Mouse (Mus musculus) adipocyte (in vitro differentiated cells): ENCODE measurements around the gene Pmpca.
A peak's percentile ranks its signal among the peaks of the same experiment; 100 is the strongest.
"Not testable (repeated sequence)": the region's sequence is repeated elsewhere in the genome, so short reads cannot be mapped to it uniquely, and the experiment has no call there.

Experiments
- DNase-seq: peaks from one replicate; pipeline ENCODE4 v3.0.0-alpha.2; 2016; ENCODE audit warnings: low spot score

The Pmpca gene

GRCm38 (mm10) chr2:26368572-26368971 lies 20.6 kb upstream of the Pmpca start:
- peak; percentile 10 for DNase-seq

- DNase-seq: no peak
Observed at GRCm38 (mm10) chr2:26372396-26372795, 16.7 kb upstream of the Pmpca start.

GRCm38 (mm10) chr2:26380131-26380771 lies 8.9 kb upstream of the Pmpca start, which contains the start of gene Snapc4:
Gene Snapc4, minus strand, starts transcription at chr2:26380653.
- peak; percentile 72 for DNase-seq

- not testable (repeated sequence) for DNase-seq
Observed at GRCm38 (mm10) chr2:26380871-26381270, 8.3 kb upstream of the Pmpca start.

GRCm38 (mm10) chr2:26387713-26388112 lies 1.4 kb upstream of the Pmpca start:
- DNase-seq: no peak

GRCm38 (mm10) chr2:26388682-26389153 lies 421 bp upstream of the Pmpca start:
- no peak for DNase-seq

GRCm38 (mm10) chr2:26390954-26391353 lies 1.8 kb downstream of the Pmpca start:
- DNase-seq: no peak

GRCm38 (mm10) chr2:26391617-26392016 lies 2.5 kb downstream of the Pmpca start:
- DNase-seq: no peak

- DNase-seq: no peak
Observed at GRCm38 (mm10) chr2:26398978-26399377, 9.8 kb downstream of the Pmpca start.

- DNase-seq: peak; percentile 34
Observed at GRCm38 (mm10) chr2:26399647-26400046, 10.5 kb downstream of the Pmpca start.

GRCm38 (mm10) chr2:26400296-26400695 lies 11.2 kb downstream of the Pmpca start:
- DNase-seq: no peak

- no peak for DNase-seq
Observed at GRCm38 (mm10) chr2:26401023-26401422, 11.9 kb downstream of the Pmpca start.

- DNase-seq: no peak
Observed at GRCm38 (mm10) chr2:26402265-26402664, 13.1 kb downstream of the Pmpca start.

GRCm38 (mm10) chr2:26403306-26403705 lies 14.2 kb downstream of the Pmpca start:
- no peak for DNase-seq

GRCm38 (mm10) chr2:26408515-26409356 lies 19.6 kb downstream of the Pmpca start, which contains the start of gene Inpp5e:
Gene Inpp5e, minus strand, starts transcription at chr2:26409203.
- peak; percentile 92 for DNase-seq

GRCm38 (mm10) chr2:26409362-26409761 lies 20.2 kb downstream of the Pmpca start:
- DNase-seq: no peak

- peak; percentile 26 for DNase-seq
Observed at GRCm38 (mm10) chr2:26410091-26410490, 21.0 kb downstream of the Pmpca start.

GRCm38 (mm10) chr2:26410931-26411411 lies 21.8 kb downstream of the Pmpca start:
- DNase-seq: peak; percentile 56

GRCm38 (mm10) chr2:26417066-26417465 lies 27.9 kb downstream of the Pmpca start:
- DNase-seq: no peak

- peak; percentile 43 for DNase-seq
Observed at GRCm38 (mm10) chr2:26418120-26418519, 29.0 kb downstream of the Pmpca start.

- DNase-seq: no peak
Observed at GRCm38 (mm10) chr2:26421969-26422368, 32.8 kb downstream of the Pmpca start.

- no peak for DNase-seq
Observed at GRCm38 (mm10) chr2:26423086-26423485, 33.9 kb downstream of the Pmpca start.

GRCm38 (mm10) chr2:26424541-26424940 lies 35.4 kb downstream of the Pmpca start:
- DNase-seq: no peak
